Mouse (Mus musculus) c-Kit-negative CD71-positive TER-119-positive erythroid progenitor cells, embryonic 14.5 days (primary cell): ENCODE results near the gene Ubb.

Source experiments
- DNase-seq: peaks from one replicate; pipeline ENCODE4 v3.0.0-alpha.2; 2013; ENCODE audit warnings: low read depth, low spot score

Gene Ubb

DNA sequence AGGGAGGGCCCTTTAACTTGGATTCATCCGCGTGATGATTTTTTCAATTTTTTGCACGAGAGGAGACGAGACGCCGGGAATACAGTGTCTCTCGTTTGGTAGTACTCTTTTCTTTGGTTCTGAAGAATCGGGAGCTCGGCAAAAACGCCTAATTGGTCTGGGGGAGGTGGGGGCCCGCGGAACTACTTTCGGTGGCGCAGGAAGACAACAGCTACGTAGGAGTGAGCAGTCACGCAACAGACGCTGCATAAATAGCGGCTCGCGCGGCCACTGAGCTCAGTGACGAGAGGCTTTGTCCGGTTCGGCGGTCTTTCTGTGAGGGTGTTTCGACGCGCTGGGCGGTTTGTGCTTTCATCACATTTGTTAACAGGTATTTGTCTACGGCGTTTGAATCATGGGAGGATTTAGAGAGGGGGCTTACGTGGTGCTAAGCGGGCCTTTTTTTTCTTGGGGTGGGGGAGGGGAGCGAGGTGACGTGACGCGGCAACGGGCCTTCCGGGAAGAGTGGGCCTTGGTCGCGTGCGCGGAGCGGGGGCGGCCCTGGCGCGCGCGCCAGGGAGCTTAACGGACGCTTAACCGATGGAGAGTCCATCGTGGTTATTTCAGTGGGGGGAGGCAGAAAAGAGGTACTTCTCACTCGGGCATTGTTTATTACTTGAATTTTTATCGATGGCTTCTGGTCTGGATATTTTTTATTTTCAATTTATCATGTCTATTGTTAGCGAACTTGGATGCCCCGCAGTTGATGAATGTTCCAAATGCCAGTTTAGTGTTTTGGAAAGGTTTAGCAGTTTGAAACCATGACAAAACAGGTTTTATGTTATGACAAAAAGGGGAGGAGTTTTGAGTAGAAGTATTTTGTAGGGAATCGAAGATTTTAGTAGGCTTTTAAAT, 502 bp downstream of the Ubb start:
- peak; percentile 81 for DNase-seq

DNA sequence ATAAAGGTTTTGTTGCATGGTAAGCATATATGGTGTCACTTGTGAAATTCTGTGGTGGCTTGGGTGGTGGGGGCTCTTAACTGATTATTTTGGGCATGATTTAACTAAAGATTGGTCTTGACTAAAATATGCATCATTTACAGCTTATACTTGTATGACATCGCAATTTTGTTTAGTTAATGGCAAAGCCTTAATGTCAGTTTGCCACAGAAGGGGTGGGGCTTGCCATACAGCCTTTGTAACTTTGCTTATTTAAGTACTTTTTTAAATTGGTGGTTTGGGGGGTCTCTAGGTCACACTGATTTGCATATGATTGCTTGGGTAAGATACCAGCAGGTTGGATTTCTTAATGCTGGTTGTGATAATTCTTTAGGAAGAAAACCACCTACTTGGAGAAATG, 2.2 kb downstream of the Ubb start:
- DNase-seq: no peak

DNA sequence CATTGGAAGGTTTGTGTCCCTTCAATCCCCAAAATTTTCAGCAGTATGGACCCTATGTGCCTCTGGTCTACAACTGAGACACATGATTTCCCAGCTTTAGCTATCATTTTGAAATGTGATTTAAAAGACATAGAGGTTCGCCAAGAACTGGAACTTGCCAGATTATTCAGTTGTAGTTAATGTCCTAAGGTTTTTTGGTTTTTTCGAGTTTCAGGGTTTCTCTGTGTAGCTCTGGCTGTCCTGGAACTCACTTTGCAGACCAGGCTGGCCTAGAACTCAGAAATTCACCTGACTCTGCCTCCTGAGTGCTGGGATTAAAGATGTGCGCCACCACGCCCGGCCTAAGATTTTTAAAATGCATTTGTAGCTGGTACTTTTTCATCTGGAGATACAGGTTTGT, 2.7 kb downstream of the Ubb start:
- DNase-seq: no peak

DNA sequence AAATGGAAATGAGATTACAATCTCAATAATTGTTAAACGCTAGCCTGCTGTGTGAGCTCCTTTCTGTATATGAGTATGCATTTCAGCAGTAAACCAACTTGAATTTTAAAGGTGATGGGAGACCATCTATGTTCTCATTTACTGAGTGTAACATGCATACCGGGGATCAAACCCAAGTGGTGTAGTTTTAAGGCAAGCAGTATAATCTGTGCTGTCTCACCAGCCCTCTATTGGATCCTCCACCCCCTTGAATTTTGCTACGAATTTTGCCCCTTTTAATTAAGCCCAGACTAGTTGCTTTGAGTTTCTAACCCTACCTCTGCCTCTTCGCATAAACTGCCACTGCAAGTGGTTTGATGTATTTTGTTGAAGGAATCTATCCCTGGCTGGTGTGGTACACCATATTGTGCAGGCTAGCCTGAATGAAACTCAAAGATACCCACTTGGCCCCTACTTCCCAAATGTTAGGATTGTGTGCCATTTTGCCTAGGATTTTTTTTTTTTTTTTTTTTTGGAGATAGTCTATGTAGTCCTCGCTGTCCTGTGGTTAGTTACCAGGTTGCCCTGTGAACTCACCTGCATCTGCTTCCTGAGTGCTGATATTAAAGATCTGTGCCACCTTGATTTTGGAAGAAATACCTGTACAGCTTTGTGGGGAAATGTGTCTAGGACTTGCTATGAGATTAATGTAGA, 3.3 kb downstream of the Ubb start:
- no peak for DNase-seq

DNA sequence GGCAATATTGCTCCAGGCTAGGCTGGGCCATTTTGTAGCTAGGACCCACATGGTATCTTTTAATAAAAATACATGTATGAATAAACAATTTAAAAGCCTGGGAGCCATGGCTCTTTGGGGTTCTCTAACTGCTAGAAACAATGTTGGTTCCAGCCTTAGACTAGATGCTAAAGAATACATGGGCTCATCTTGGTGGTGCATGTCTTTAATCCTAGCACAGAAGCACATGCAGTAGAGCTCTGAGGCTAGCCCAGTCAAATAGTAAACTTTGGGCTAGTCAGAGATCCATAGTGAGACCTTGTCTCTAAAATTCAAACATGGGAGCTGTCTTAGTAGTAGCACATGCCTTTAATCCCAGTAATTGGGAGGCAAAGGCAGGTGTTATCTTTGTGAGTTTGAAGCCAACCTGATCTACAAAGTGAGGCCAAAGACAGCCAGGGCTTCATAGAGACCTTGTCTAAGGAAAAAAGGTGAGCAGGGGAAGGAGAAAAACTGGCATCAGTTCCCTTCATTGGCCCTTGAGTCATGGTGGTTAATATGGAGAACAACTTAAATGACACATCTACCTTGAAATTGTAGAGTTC, 4.1 kb downstream of the Ubb start:
- no peak for DNase-seq

DNA sequence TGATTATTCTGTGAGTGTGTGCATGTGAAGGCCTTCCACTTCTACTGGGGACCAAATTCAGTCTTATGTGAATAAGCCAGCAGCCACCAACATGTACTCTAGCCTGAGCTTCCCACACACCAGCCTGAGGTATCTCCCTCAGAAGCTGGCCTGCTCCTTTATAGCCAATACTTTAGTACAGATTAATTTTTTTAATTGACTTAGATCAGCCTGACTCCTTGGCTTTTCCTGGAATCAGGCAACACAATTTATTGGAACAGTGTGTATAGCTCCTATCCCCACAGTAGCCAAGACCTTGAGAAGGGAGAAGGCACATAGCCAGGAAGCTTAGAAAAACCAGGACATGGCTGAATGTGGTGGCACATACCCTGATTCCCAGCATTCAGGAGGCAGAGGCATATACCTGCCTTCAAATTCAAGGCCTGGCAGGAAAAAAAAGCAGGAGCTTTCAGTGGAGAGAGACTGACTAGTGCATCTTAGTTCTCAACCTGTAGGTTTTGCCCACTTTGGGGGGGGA, 5.0 kb downstream of the Ubb start:
- DNase-seq: no peak

DNA sequence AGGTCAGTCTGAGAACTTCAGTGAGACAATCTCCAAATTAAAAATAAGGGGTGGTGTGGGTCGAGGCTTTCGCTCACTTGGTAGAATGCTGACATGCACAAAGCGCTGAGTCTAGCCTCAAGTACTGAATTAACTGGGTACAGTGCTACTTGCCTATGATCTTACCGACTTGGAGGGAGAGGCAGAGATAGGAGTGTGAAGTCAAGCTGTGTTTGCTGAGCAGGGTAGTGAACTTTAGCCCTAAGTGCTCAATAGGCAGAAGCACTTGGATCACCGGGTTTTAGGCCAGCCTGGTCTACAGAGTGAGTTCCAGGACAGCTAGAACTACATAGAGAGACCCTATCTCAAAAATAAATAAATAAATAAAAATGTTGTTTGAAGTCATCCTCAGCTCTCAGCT, 6.2 kb downstream of the Ubb start:
- no peak for DNase-seq

DNA sequence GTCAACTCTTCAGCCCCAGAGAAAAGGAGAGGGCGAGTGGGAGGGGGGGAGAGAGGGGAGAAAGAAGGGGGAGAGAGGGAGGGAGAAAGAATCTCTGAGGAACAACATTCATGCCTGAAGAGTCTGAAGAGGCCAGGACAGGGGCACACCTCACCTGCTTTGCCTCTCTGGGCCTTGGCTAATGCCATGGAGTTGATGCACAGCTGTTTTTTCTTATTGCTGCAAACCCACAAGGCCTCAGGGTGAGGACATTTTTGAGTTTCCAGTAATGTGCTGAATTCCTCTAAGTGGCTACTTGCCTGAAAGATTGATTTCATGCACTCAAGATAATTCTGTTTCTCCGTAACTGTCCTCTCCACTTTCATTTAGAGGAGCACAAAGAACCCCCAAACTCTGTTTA, 7.2 kb downstream of the Ubb start:
- DNase-seq: no peak

DNA sequence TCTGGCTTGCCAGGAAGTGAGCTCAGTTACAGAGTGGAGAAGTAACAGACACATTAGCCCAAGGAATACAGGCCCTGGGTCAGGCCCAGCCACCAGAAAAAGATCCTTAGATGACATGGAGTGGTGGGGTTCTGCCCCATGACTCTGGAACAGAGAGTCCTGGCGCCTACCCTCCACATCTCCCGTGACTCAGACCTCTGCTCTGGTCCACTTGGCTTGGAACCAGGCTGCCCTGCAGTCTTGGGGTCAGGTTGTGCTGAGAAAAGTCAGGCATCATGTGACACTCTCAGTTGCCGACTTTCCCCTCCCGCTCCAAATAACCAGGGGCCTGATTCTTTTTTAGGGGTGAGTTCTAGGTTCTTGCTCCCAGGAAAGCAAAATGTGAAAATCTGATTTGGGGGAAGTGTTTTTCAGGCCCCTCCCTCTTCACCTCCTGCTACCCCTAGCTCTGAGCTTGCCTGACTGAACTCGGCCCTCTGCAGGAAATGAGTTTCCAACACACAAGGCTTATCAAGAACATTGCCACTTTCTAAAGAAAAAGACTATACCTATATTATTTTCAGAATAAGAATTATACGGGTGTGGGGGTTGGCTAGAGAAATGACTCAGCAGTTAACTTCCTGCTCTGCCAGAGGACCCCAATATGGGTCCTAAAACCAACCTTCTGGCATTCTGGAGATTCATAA, 8.1 kb downstream of the Ubb start:
- DNase-seq: no peak

DNA sequence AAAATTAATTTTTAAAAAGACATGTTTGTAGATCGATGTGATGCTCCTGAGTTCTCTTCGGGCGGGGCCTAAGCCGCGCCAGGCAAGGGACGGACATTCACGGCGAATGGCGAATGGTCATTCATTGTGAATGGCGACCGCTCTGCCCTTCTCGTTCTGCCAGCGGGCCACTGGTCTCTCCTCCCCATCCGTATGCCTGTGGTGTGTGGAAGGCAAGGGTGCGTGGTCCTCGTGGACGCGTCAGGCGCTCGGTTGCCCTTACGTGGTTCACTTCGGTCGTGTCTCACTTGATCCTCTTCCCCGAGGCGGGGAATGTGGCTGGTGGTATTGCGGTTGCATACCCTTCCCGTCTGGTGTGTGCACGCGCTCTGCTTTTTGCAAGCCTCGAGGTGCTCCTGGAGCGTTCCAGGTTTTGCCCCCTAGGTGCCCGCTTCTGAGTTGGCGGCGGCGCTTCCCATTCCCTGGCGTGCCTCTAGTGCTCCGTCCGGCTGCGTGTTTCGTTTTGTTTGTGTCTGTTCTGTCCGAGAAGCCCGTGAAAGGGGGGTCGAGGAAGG, 9.6 kb downstream of the Ubb start:
- DNase-seq: no peak

DNA sequence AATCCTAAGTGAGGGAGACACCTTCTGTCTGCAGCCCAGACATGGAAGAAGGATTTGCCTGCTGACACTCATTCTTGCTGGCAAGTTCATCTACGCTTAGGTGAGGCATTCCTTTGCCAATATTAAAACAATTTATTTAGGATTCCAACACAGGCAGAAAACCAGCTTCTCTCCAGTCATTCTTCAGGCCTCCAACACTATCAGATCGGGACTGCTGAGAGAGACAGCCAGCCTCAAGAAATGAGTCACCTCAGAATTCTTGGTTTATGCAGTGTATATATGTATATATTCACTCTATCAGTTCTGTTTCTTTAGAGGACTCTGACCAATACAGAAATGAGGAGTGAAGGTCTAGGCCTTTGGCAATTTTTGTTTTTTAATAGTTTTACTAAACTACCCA, 12.6 kb downstream of the Ubb start:
- no peak for DNase-seq

DNA sequence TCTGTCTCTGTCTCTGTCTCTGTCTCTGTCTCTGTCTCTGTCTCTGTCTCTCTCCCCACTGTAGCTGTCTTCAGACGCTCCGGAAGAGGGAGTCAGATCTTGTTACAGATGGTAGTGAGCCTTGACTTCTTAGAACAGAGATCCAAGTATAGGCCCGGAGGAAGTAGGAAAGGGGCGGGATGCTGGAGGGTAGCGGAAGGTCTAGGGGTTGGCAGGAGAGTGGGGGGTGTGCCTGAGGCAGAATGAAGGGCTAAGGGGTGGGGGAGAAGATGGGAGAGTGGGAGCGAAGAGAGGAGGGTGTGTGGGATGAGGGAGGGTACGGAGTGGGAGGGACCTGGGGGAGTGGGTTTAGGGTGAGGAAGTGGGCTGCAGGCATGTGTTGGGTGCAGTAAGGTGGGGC, 14.8 kb downstream of the Ubb start:
- no peak for DNase-seq

DNA sequence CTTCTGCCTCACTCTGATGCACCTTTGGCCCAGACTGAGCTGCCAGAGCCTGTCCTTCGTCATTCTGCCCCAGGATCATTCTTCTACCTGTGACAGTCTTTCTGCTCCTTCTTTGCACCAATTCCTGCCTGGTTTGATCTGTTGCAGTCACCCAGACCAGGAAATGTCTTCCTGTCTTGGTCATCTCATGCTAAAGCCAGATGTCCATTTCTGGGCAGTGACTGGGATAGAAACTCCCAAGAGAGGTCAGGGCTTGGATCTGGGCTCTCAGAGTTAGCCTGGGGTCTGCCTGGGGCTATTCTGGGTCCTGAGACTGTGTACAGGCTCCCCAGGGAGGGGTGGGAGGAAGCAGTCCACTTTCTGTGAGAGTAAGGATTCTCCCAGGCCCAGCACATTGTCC, 15.2 kb downstream of the Ubb start:
- DNase-seq: no peak

DNA sequence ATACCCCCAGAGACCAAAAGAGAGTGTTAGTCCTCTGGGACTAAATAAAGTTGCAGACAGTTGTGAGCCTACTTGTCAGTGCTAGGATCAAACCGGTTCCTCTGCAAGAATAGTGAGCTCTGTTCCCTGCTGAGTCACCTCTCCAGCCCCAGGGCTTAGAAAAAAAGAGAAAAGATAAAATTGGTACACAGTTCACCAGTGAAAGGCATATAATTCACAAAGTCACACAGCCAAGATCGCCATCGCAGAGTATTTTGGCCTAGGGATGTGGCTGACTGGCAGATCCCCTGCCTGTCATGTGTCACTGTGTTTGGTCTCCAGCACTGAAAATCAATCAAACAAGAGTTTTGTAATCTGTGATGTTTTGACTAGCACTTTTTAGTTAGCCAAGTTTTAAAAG, 17.3 kb downstream of the Ubb start:
- DNase-seq: no peak

DNA sequence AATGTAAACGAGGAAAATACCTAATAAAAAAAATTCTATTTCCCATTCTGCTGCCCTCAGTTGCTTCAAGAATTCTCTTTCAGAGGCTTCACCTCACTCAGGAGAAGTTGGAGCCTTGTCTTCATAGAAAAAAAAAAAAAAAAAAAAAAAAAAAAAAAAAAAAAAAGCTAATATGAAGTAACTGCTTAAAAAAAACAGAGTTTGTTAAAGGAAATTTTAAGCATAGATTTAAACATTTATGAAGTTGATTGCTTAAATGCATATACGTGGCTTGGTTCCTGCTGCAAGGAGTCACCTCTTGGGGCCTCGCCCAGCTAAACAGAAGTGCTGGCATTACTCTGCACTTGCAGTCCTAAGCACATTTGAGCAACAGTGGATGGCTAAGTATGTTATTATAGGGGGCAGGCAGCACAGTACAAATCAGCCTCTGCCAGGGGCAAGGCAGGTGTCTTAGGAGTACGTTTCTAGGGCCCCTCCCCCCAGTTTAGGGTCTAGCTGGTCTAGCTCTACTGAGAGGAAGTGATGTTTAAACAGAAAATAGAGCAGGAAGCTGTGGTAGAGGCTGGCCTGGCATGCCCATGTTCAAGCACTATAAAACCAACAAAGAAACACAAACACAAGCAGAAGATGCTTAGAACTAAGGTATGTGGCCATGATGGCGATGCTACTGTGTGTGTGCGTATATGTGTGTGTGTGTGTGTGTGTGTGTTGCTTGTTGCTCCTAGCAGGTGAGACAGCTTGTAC, 23.2 kb downstream of the Ubb start, which contains the start of gene Trpv2:
Gene Trpv2, plus strand, starts transcription at position 528 of the 744 bp plus-strand sequence.
- DNase-seq: no peak

DNA sequence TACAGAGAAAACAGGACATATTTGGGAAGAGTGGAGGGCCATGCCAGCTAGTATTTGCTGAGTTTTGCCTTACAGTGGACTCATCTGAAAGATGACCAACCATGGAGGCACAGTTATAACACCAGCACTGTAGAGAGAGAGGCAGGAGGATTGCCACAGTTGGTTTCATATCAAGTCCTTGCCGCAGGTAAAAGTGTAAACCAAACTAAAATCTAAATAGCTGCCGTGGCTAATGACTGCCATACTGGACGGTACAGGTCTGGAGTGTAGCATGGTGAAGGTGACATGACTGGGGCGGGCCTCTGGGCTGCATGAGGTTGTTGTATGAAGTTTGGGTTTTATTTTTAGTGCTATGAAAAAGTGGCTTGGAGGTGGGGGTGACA, 23.7 kb downstream of the Ubb start:
- DNase-seq: no peak

DNA sequence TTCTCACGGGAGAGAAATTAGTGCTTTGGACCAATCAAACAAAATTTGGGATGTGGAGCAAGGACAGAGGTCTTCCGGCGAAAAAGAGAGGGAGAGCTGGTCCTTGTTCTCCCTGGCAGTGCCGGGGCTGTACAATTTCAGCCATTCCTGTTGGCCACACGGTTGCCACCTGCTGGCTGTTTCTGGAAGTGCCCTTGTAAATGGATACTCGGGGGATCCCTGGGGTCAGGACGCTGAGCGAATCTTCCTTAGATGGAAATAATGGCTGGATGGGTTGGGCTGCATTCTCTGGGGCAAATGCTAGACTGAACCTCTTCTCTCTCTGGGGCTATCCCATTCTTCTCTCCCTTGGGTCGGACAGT, 24.3 kb downstream of the Ubb start:
- DNase-seq: peak; percentile 64

DNA sequence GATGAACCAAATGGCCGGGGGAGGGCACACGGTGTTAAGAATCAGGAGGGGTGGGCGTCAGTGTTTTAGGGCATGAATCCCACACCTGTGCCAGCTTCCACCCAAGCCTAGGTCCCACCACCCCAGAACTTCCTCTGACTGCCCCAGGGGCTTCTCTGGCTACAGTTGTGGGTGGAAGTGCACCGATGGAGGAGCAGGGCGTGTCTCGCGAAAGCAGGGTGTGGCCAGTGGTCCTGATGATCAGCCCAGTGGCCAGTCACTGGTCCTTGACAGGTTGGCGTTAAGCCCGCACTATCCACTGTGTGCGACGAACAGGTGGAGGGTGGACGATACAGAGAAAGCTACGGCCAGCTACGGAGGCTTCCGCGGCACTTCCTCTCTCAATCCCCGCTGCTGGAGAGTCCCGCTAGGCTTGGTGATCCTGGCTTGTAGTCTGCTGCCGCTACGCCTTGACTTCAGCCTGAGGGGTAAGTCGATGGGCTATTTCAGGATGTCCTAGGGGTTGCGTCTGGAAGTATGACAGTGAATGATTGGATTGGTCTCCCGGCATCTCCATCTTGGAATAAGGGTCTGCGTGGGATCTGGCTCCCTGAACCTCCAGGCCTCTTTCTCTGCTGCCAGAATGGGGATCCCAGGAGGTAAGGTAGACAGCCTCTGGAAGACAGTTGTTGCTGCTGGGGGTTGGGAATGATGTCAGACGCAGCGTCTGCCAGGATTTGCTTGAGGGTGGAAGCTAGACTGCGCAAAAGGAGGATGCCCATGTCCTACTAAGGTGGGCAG, 24.9 kb downstream of the Ubb start:
- DNase-seq: peak; percentile 51

DNA sequence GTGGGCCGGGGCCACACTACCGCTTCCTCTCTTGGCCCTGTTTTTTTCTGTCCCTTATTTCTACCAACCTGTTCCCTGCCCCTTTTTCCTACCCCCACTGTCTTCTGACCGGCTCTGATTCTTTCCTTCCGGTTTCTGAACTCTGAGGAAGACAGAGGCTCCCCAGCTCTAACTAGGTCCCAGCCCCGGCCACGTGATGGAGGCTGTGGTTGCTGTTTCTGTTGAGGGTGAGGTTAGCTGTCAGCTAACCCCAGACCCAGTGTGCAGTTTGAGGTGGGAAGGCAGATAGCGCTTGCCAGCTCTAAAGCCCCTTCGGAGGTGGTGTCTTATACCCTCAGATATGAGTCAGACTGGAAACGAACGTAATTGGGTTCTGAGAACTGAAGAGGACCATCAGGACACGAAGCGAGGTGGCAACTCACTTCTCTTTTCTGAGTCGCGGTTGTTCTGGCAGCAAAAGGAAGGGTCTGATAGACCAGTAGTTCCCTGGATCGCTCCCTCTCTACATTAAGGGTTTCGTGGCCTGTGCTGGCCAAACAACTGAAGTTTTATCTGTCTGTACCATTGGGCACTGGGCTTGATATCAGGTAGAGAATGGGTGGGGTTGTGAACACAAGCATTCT, 25.7 kb downstream of the Ubb start:
- DNase-seq: no peak

DNA sequence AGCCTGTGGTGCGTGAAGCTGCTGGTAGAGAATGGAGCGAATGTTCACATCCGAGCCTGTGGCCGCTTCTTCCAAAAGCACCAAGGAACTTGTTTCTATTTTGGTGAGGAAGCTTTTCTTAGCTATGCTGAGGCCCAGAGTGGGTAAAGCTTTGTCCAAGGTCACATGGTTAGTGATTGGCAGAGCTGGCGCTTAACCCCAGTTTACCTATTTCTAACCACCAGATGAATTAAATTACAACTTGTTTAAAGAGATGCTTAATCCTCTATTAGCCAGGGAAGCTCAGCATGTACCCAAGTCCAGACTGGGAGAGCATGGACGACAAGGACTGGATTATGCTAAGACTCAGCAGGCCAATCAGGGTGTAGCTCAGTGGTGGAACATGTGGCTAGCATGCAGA, 32.1 kb downstream of the Ubb start:
- no peak for DNase-seq
